Mouse (Mus musculus) monocyte, adult 5-6 weeks (primary cell): ENCODE data around the gene Trpc4ap. TPM values are rescaled to one million over a fixed set of nuclear protein-coding genes. Genes with fewer than 3 reads are reported as not detected.
A peak's percentile ranks its signal among the peaks of the same experiment; 100 is the strongest.
"Not testable (repeated sequence)": the region's sequence is repeated elsewhere in the genome, so short reads cannot be mapped to it uniquely, and the experiment has no call there.

Experiments used
- ATAC-seq: fragments of 153-309, 156-312 bp; replicated peaks from 2 replicates; pipeline ENCODE4 v1.8.0; 2017; ENCODE audit warnings: mild to moderate bottlenecking; ENCODE audit not compliant: low TSS enrichment, insufficient number of reproducible peaks, severe bottlenecking, poor library complexity, low FRiP score
- total RNA-seq: library from RNA; stranded (forward); fragments of 200-1000, 200-491, 200-594 nt; gene quantifications from 3 replicates; pipeline ENCODE4 v1.2.3, GENCODE M21; 2017

Trpc4ap gene
- total RNA-seq, 1 experiment from 2014 or later, result 116 TPM

- peak; percentile 61 for ATAC-seq
Measured at GRCm38 (mm10) chr2:155627030-155627738, 65.0 kb downstream of the Trpc4ap start.

DNA sequence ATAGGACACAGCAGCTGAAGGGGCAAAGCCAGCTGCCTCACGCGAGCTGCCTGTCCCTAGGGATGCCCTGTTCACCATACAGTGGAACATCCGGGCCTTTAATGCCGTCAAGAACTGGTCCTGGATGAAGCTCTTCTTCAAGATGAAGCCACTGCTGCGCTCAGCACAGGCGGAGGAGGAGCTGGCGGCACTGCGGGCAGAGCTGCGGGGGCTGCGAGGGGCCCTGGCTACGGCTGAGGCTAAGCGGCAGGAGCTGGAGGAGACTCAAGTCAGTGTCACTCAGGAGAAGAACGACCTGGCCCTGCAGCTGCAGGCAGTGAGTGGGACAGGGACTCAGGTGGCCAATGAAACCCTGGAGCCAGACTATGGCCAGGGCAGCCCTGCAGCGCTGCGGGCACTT is 65.9 kb downstream of the Trpc4ap start:
- ATAC-seq, result no peak

DNA sequence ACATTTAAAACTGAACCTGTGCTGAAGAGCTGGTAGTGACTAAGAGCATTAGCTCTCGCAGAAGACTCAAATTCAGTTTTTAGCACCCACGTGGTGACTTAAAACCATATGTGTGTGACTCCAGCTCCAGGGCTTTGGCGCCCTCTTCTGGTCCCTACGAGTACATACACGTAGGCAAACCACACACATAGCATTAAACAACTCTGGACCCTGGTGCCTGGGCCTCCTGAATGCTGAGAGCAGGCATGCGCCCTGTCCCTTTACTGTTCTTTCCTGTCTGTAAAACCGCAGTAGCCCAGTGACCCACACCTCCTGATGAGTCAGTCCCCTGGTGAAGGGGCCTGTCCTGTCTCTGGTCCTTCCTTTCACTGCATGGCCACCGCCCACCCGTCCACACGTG is 67.5 kb downstream of the Trpc4ap start:
- no peak for ATAC-seq

DNA sequence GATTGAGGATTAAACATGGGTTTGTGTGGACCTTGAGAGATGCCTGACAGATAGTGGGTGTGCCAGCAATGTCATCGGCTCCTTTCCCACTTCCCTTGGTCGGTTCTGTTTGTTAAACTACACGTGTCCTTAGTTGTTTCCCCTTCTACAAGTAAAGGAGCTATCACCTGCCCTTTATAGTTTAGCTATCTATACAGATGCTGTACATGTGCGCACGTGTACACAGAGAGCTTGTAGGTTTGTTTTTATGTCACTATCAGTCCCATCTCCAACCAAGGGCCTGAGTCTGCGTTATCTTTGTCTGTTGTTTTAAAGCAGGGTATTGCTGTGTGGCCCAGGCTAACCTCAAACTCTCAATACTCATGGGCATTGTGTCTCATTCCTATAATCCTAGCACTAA is 68.2 kb downstream of the Trpc4ap start:
- ATAC-seq, result no peak

DNA sequence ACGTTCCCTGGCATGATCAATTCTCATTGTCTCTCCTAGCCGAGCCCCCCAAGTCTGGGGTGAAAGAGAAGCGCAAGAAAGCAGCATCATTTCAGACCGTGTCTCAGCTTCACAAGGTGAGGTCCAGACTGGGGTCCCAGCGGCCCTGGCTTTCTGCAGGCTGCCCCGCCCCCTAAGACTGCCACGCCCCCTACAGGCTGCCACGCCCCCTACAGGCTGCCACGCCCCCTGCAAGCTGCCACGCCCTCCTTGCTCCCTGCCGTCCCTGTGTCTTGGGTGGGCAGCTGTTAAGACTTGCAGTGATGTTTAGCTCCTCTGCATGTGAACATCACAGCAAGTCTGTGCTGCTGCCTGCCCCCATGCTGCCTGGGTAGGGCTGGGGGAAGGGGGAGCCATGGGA is 69.6 kb downstream of the Trpc4ap start:
- no peak for ATAC-seq

DNA sequence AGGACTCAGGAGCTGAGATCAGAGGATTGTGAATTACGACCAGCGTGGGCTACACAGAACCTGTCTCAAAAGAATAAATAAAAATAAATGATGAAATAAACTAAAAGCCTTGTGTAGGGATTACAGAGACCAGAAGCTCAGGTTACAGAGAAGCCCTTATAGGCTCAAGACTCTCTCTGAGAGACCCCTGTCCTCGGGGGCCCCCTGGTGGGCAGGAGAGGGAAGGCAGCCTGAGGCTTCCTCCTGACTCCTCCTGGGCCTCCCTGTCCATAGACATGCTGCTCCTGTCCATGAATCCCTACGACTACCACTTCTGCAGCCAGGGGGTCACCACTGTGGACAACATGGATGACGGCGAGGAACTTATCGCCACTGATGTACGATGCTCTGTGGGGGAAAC is 72.4 kb downstream of the Trpc4ap start:
- peak; percentile 74 for ATAC-seq

DNA sequence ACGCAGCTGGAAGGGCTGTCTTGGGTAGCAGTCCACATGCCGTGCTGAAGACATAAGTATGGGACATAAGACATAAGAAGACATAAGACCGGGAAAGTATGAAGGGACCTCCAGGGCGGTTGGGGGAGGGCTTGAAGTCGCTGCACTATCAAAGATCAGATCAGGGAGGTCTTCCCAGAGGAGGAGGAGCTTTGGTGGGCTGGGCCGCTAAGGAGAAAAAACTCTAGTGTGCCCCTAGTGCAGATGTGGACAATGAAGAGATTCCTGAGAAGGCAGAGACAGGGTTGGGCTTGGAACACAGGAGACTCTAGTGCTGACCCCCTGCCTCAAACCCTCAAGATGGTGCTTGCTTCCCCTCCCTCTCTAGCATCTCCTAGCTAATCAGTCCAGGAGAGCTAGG is 75.2 kb downstream of the Trpc4ap start:
- no peak for ATAC-seq

GRCm38 (mm10) chr2:155613953-155614352 is 78.2 kb downstream of the Trpc4ap start:
- no peak for ATAC-seq

DNA sequence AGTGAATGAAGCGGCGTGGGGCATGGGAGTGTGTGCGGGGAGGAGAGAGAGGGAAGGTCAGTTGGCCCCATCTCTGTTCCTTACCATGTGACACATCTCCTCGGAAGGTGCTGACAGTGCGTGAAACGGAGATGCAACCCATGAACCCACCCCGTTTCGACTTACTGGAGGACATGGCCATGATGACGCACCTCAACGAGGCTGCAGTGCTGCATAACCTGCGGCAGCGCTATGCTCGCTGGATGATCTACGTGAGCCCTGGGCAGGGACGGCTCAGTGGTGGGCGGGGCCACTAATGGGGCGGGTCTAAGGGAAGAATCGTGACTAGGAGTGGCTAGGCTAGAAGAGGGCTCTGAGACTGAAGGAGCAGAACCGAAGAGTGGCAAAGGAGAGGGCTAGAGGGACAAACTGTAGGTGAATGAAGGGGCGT is 78.8 kb downstream of the Trpc4ap start:
- peak; percentile 83 for ATAC-seq

DNA sequence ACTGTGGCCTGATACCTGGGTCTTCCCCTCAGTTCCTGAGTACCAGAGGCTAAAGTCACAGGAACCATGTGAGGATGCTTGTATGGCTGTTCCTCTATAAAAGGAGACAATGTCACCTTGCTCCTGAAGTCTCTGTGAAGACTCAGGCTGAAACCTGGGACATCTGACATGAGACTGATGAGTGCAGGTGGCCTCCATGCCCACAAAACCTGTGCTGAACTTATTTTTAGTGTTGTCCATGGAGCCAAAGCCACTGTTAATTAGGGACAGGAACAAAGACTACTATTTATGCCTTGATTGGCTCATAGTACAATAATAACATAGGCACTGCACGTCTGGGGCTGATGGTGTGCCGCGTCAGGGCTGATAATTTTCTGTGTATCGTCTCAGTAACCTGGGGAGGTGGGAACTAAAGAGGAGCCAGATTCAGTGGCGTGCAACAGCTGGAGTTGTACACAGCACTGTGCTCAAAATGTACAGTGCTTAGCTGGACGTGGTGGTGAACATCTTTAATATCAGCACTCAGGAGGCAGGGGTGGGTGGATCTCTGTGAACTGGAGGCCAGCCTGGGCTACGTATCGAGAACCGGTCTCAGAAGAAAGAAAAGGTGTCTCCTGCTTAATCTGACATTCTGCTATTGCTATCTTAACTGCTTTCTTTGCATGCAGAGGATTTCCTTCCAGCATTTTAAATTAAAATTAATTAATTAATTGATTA is 80.2 kb downstream of the Trpc4ap start:
- no peak for ATAC-seq

DNA sequence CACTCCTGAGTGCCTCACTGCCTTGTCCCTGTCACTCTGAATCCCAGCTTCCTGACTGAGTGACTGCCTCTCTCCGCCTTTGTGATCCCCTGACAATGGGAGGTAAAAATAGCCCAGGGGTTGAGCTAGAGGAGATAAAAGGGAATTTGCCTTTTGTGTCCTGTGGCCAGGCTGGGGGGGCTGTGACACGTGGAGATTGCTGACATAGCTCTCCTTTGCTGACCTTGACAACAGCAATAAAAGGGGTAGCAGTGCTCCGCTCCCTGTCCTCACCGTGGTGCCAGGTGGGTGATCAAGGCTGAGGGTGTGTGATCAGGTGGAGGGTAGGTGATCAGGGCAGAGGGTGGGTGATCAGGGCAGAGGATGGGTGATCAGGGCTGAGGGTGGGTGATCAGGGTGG is 81.2 kb downstream of the Trpc4ap start, which contains the start of gene Myh7b:
TSS of gene Myh7b (plus strand) at position 235 of the 400 bp plus-strand sequence.
- ATAC-seq, result no peak

- ATAC-seq, result no peak
Measured at GRCm38 (mm10) chr2:155606360-155606759, 85.8 kb downstream of the Trpc4ap start.

GRCm38 (mm10) chr2:155605236-155605589 is 87.0 kb downstream of the Trpc4ap start:
- not testable (repeated sequence) for ATAC-seq

- ATAC-seq, result no peak
Measured at GRCm38 (mm10) chr2:155604560-155605235, 87.5 kb downstream of the Trpc4ap start.

DNA sequence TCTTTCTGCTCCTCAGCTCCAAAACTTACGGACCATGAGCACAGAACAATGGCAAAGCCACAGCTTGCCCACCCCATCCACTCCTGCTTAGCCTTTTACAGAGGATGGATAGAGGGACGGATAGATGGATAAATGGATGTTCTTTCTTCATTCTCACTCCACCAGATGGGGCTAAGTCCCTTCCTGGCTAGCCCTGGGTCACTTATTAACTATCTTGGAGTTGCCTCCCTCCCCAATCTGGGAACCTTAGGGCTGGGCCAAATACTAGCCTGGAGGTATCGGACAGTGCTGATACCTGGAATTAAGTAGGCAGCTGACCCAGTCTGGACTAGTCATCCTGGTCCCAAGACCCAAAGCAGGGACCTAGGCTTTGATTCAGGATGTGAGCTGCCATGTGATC is 88.5 kb downstream of the Trpc4ap start:
- ATAC-seq, result no peak

GRCm38 (mm10) chr2:155595516-155595915 is 96.7 kb downstream of the Trpc4ap start:
- ATAC-seq, result no peak

GRCm38 (mm10) chr2:155592854-155593283 is 99.3 kb downstream of the Trpc4ap start:
- ATAC-seq, result no peak

DNA sequence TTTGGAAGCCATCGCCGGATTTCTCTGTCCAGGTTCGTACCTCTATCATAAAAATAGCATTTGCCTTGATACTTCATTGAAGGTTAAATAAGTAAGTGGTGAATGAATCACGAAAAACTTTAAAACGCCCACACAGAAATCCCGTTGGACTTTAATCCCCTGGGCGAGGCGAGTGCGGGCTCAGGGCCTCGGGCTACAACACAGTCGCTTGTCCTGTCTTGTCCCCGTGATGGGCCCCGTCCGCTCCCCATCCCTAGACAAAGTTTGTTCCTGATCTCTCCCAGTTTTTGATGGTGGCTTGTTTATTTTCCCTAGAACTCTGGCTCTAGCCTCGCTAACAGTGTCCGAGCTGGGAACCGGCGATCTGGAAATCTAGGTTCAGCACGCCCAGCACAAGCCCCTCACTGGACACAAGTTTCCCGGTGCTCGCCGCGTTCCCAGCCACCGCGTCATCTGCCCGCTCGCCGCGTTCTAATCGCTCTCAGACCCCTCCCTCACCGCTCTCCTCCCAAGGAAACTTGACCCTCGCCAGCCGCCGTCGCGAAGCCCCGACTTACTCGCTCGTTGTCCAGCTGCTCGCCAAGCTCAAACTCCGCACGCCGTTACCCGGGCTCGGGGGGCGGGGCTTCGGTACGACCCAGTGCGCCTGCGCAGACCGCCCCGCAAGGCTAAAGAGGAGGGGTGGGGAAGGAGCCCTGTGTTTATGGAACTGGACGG is 99.9 kb downstream of the Trpc4ap start, which contains the start of gene Gss:
TSS of gene Gss (minus strand) at position 674 of the 717 bp plus-strand sequence.
- peak; percentile 90 for ATAC-seq

DNA sequence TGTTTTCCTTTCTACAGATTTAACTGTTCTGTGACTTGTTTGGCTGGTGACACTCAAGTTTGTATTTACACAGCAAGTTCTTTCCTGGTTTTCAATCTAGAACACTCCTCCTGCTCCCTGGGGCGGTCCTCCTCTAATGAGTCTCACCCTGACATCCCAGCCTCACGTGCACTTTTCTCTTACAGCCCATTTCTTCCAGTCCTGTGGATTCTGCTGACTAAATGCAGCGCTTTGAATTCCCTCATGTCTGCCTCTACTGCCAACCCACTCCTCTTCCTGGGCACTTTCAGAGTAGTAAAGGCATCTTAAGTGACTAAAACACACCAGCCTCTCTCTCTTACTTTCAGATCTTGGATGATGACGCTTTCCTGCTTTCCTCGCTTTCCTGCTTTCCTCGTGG is 100.5 kb downstream of the Trpc4ap start:
- ATAC-seq, result no peak
